Mouse (Mus musculus): ENCODE results near the gene Aox1.

Gene Aox1

GRCm38 (mm10) chr1:58062131-58062530 lies 32.4 kb downstream of the Aox1 start:
- DNase-seq (ENCODE audit: extremely low read depth, insufficient read length, low spot score) = no peak

DNA sequence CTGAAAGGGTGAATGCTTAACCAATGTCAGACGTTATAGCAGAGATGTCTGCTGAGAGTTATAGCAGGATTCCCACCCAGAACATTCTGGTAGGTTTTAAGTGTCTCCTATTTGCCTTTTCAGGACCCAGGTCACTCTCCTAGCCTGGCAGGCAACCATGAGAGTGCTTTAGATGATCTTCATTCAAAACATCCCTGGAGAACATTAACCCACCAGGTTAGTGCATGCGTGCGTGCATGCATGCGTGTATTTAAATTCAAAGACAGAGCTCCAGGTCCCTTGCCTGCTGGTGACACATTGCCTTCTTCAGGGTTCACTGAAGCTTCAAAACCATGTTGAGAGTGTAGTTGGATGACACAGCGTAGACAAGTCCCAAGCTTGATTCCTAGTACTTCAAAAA lies 35.4 kb downstream of the Aox1 start:
- no peak for DNase-seq (ENCODE audit: extremely low read depth, insufficient read length, low spot score)

DNA sequence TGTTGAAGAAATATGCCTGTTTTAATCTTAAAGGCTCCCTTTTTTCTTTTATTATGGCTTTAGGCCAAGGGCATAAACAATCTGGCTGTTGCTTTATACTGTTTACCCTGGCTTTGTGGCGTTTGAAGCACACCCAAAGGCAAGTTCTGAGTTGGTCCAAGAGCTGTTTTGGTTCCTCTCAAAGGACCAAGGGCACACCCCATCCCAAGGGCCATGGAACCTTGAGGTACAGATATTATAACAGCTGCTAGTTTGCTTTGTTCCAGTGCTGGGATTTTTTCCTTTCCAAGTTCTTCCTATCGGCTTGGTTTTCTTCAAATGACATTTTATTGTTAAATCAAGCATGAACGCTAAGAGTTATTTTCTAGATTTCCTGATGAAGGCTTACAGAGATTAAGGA lies 35.9 kb downstream of the Aox1 start:
- DNase-seq (ENCODE audit: extremely low read depth, insufficient read length, low spot score) = no peak

DNA sequence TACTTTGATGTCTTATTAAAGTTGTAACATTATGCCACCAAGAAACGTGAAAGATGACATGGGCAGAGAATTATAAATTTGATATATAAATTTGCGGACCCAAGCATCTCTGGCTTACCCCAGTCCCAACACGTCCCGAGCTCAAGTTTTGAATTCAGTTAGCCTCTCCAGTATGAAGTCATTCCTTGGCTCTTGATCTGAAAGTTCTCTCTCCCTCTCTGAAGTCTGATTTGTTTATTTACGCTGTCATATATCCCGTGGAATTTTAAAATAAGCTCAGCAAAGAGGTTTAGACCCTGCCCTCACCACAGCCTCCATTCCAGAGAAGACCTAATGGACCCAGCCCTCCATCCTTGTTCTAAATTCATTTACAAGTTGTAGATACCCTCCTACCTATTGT lies 39.5 kb downstream of the Aox1 start:
- DNase-seq (ENCODE audit: extremely low read depth, insufficient read length, low spot score) = no peak

DNA sequence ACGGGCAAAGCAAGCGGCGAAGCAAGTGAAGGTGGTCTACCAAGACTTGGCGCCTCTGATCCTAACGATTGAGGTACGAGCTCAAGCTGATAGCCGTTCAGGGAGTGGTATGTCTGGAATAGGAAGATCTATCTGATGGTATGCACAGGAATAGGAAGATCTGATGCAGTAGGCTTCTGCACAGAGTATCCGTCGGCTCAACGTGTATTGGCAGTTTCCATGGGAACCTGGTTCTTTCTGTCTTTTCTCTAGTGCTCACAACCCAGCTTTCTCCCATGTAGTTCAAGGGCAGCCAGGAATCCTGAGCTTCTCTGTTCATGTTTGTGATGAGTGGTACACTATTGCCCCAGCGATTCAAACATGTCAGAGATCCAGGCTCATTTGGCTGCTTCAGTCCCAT lies 40.4 kb downstream of the Aox1 start:
- DNase-seq (ENCODE audit: extremely low read depth, insufficient read length, low spot score) = no peak

GRCm38 (mm10) chr1:58071006-58071405 lies 41.3 kb downstream of the Aox1 start:
- no peak for DNase-seq (ENCODE audit: extremely low read depth, insufficient read length, low spot score)

- DNase-seq (ENCODE audit: extremely low read depth, insufficient read length, low spot score) = no peak
These were observed 41.8 kb downstream of the Aox1 start for GRCm38 (mm10) chr1:58071509-58071908.

DNA sequence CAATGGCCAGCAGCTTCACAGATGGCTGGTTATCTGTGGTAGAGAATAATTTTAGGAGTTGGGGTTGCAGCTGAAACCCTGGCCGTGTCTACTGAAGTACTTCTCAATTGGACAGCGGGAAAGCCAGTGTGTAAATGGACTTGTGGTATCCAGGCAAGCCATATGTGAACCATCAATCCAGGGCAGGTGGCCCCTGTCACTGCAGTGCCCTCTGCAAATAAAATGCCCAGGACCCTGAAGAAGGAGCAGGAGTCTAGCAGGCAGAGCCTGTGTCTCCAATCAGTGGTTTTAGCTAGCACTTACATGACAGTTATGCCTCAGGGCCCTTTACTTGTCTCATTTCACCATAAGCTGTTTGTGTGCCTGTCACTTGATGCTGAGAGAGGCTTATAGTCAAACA lies 42.7 kb downstream of the Aox1 start:
- no peak for DNase-seq (ENCODE audit: extremely low read depth, insufficient read length, low spot score)

- DNase-seq (ENCODE audit: extremely low read depth, insufficient read length, low spot score) = no peak
These were observed 43.4 kb downstream of the Aox1 start for GRCm38 (mm10) chr1:58072991-58073730.

- DNase-seq (ENCODE audit: extremely low read depth, insufficient read length, low spot score) = no peak
These were observed 44.5 kb downstream of the Aox1 start for GRCm38 (mm10) chr1:58074266-58074665.

DNA sequence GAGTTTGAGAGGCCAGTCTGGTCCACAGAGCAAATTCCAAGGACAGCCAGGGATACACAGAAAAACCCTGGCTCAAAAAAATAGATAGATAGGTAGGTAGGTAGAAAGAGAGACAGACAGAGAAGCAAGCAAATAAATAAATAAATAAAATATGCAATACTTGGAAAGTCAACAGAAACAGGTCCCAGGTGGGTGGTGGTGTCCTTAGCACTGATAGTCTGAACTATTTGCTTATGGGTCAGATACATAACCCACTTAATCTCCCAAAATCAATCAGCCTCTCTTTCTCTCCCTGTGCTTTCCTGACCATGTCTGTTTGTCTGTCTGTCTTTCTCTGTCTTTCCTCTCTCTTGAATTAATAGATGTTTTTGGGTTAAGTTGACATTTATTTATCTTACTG lies 48.2 kb downstream of the Aox1 start:
- no peak for DNase-seq (ENCODE audit: extremely low read depth, insufficient read length, low spot score)

GRCm38 (mm10) chr1:58078390-58078789 lies 48.7 kb downstream of the Aox1 start:
- DNase-seq (ENCODE audit: extremely low read depth, insufficient read length, low spot score) = no peak

DNA sequence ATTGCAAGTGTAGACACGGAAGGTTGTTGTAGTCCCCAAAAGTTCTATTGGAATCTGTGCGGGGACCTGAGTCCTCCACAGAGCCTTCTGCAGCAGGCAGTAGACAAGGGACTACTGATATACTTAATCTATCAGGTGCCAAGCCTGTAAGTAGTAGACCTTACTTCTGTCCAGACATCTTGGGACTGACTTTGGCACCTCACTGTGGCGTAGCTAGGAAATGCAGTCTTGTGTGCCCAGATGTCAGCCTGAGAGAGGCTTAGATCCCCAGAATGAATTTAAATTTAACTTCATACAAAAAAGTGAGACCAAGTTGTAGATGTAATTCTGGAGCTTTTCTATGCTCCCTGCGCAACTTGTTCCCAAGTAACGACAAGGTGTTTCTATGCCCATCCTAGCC lies 50.0 kb downstream of the Aox1 start:
- no peak for DNase-seq (ENCODE audit: extremely low read depth, insufficient read length, low spot score)

- no peak for DNase-seq (ENCODE audit: extremely low read depth, insufficient read length, low spot score)
These were observed 50.7 kb downstream of the Aox1 start for GRCm38 (mm10) chr1:58080446-58080845.

DNA sequence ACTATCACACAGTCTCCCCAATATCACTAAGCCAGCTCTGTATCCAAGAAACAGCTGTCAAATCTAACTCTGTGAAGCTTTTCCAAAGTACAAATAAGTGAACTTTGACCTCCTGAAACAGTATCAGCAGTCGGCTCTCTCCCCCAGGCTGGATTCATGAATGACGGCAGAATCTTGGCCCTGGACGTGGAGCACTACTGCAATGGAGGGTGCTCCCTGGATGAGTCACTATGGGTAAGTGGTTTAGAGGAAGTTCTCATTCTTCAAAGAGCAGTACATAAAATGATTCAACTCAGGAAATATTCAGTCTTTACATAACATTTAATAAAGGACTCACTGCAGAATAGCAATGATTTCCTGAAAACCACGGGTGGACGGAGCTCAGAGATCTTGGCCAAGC lies 51.6 kb downstream of the Aox1 start:
- no peak for DNase-seq (ENCODE audit: extremely low read depth, insufficient read length, low spot score)

DNA sequence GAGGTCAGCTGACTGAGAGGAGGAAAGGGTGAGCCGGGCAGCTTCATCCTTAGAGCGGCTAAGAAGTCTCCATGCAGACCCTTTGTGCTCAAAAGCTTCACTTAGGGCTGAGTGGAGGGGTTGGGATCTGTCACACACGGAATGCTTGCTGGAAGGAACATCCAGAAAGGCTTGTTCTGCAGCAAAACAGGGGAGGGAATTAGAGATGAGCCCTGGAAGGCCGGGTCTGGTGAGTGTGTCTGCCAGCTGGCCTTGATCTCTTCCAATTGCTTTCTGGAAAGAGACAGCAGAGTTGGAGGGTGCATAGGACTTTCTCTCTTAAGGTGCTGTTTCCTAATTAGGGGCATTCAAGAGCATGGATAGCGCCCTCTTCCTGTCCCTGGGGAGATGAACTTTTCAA lies 59.6 kb downstream of the Aox1 start:
- no peak for DNase-seq (ENCODE audit: extremely low read depth, insufficient read length, low spot score)

GRCm38 (mm10) chr1:58090191-58090590 lies 60.5 kb downstream of the Aox1 start:
- DNase-seq (ENCODE audit: extremely low read depth, insufficient read length, low spot score) = no peak

- no peak for DNase-seq (ENCODE audit: extremely low read depth, insufficient read length, low spot score)
These were observed 61.5 kb downstream of the Aox1 start for GRCm38 (mm10) chr1:58091213-58091612.

DNA sequence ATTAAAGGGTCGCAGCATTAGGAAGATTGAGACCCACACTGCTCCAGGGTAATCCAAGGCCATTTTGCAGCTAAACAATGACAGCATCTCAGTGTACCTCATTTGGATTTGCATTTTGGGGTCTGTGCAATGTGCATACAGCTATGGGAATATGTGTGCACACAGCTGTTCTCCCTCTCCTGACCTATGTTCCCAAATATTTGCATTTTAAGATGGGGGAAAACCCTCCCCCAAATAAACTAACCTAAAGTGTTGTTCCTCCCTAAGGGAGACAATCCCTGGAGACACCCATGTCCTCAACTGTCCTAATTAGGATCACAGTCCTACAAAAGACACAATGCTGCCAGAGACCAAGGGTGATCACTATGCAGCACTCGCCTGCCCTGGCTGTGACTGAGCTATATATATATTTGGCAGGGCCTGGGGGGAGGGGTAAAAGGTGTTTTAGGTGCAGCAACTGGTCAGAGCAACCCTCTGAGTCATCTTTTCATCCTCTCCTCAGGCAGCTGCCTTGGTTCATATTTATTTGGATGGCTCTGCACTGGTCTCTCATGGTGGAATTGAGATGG lies 62.3 kb downstream of the Aox1 start:
- no peak for DNase-seq (ENCODE audit: extremely low read depth, insufficient read length, low spot score)

DNA sequence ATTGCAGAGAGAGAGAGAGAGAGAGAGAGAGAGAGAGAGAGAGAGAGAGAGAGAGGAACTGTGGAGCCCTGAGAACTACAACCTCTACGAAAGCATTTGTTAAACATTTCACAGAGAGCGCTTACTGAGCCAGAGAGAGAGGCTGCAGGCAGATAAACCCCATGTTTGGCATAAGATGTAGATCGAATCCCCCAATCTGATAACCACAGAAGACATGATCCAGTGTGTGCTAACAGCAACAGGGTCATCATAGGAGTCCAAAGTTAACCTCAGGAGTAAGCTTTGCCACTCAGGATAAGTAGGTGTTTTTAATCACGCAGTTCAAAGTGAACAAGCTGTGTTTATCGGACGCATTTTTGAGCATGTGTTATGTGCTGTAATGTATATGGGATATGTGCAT lies 67.6 kb downstream of the Aox1 start:
- no peak for DNase-seq (ENCODE audit: extremely low read depth, insufficient read length, low spot score)

DNA sequence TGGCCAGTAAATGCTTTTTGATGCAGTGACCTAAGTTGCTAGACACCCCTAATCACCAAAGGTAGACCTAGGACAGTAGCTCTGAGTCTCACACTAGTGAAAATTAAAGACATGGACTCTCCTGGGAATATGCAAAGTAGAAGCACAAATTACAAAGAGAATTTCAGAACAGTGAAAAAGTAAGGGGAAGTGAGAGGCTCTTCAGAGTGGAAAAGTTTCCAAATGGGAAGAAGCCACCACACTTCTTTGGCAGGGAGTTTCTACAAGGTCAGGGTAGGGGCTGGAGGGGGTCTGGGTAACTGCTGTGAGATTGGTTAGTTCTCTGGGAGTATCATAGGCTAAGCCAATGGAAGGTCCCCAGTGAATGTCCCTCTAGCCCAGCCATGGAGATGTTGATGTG lies 69.4 kb downstream of the Aox1 start:
- no peak for DNase-seq (ENCODE audit: extremely low read depth, insufficient read length, low spot score)

GRCm38 (mm10) chr1:58101531-58102146 lies 71.9 kb downstream of the Aox1 start:
- DNase-seq (ENCODE audit: extremely low read depth, insufficient read length, low spot score) = no peak
